Mouse (Mus musculus): Measurements from ENCODE around the gene Scd1.

DNA sequence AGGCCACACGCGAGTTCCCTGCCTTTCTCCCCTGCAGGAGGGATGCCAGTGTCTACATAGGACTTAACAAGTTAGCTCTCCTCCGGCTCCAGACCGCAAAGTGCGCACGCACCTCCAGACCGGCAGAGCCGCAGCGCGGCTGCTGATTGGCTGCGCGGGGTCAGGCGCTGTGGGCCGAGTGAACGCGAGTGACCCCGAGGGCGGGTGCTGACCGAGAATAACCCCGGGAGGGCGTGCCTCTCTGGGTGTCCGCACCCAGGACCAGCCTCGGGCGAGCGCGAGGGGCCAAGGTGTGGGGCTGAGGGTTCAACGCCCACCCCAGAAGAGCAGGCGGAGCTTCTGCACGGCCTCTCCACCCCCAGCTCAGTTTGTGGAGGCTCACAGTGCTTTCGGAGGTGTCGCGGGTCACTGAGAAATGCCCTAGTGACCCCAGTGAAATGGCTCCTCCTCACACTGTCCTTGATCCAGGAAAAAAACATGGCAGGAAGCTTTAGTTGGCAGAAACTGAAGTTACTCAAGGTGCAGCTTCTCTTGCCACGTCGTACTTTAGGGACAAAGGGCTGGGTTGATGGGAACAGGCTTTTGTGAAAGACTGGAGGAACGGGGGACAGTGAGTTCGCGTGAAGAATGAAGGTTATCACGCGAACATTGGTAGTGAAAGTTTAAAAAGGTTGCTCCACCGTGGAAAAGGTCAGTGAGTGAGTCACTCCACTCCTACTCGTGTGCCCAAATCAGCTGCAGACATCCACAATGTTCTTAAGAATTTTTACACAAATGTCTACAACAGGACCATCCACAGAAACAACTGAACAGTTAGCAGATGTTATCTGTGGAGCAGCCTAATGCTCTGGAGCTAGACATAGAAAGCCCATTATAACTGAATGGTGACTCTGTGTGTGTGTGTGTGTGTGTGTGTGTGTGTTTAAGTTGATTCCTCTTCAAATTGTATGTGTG is 18.9 kb downstream of the Scd1 start:
- TF ChIP-seq CTCF (conservative IDR thresholded peaks at IDR 0.05; ENCODE audit: insufficient read depth, insufficient read length, low read depth, low read length) (0 out of 2 replicates have a peak, but pooled peaks have one; percentile 7), POLR2A (IDR thresholded peaks at IDR 0.05; ENCODE audit: low read depth, low read length) (peak; percentile 48)
